Comparison of ENCODE assay signal across 7 mouse cellular contexts in the genomic region with DNA sequence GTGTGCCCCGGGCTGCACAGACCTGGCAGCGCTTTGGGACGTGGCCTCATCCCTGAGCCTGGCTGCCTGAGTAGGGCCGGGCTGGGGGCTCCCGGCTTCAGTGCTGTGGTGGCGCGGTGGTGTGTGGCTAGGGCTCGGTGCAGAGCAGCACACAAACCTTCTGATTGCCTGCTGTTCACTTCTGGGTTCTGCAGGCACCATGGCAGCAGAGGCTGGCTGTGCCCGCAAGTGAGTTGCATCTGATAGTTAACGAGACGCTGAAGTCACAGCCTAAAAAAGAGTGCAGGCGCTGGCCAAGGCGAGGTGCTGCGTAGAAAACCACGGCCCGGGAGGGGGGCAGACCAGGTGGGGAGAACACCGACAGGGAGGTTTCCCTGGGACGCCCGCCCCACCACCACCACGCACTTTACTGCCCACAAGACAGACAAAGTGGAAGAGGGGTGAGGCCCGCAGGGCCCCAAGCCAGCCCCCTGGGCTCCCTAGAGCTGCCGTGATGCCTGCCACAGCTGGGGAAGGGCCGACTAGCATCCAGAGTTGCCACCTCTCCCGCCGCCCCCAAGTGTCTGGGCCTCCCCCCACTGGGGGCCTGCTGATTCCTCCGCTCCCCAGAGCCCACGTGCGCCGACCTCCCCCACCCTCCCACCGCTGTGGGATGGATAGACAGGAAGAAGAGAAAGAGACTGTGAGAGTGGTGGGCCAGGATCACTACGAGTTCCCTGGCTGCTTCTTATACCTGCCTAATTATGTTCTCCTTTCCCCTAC. TPM values are rescaled to one million over a fixed set of nuclear protein-coding genes. Genes with fewer than 3 reads are reported as not detected.
DNase-seq lines count a peak whose midpoint lies in the region; ATAC-seq lines count a peak whose summit lies in the region.

No protein-coding gene starts in this region.

- WGBS in forebrain, embryonic 16.5 days: 39% methylated on average over 24 of the region's 31 CpGs
- 31% methylated on average over 31 of the region's 31 CpGs for WGBS in liver, embryonic 15.5 days (ENCODE audit: insufficient replicate concordance)

- no peaks in the 10 kb centered on the region for H3K9me3 ChIP-seq in forebrain, embryonic 16.5 days (ENCODE audit: control insufficient read depth, low read length)
- H3K9me3 ChIP-seq in liver, embryonic 15.5 days (replicated peaks): no peaks in the 10 kb centered on the region

- no peaks in the 10 kb centered on the region for H3K27me3 ChIP-seq in forebrain, embryonic 16.5 days (replicated peaks; ENCODE audit: control insufficient read depth, insufficient read depth, low read length)
- no peaks in the 10 kb centered on the region for H3K27me3 ChIP-seq in liver, embryonic 15.5 days

- ATAC-seq in forebrain, embryonic 16.5 days: peak; percentile 75
- peak; percentile 18; the same call in 1 of the 2 replicates for ATAC-seq in liver, embryonic 15.5 days (ENCODE audit: insufficient read depth)

- H3K4me3 ChIP-seq in forebrain, embryonic 16.5 days (replicated peaks; ENCODE audit: low read length): peak overlapping the region; percentile 34
- H3K4me3 ChIP-seq in liver, embryonic 15.5 days (replicated peaks): peak overlapping the region; percentile 44

- peak; percentile 11 for DNase-seq in thymus, postnatal 14 days
- no peak for DNase-seq in thymus, adult 18-20 months
- peak; percentile 3 to 8 for DNase-seq in thymus, postnatal 36 days
- no peak for DNase-seq in urinary bladder, adult 18-20 months (ENCODE audit: low spot score in 2 of 2)
- no peak for DNase-seq in layer of hippocampus, postnatal 36 days

- peaks cover 7% of the 10 kb centered on the region; the same call in 1 of the 2 replicates for H3K4me1 ChIP-seq in forebrain, embryonic 16.5 days (replicated peaks; ENCODE audit: control insufficient read depth, insufficient read depth, low read length)
- H3K4me1 ChIP-seq in liver, embryonic 15.5 days (replicated peaks): no peaks in the 10 kb centered on the region; the same call in 1 of the 2 replicates

- H3K4me2 ChIP-seq in forebrain, embryonic 16.5 days (ENCODE audit: low read length): peak overlapping the region; percentile 55
- H3K4me2 ChIP-seq in liver, embryonic 15.5 days: peak overlapping the region; percentile 71

- peak overlapping the region; percentile 45 for H3K9ac ChIP-seq in forebrain, embryonic 16.5 days (replicated peaks; ENCODE audit: low read depth, low read length)
- peak overlapping the region; percentile 32; the same call in 1 of the 2 replicates for H3K9ac ChIP-seq in liver, embryonic 15.5 days

- no peak overlapping the region for H3K27ac ChIP-seq in forebrain, embryonic 16.5 days (ENCODE audit: low read length)
- no peak overlapping the region for H3K27ac ChIP-seq in liver, embryonic 15.5 days (replicated peaks)

- H3K36me3 ChIP-seq in forebrain, embryonic 16.5 days (ENCODE audit: control insufficient read depth, insufficient read depth): no peaks in the 10 kb centered on the region
- H3K36me3 ChIP-seq in liver, embryonic 15.5 days (replicated peaks): no peaks in the 10 kb centered on the region

RNA-seq across cellular contexts. Expression of gene Gm281, which starts 19.2 kb away (rescaled TPM):
- 0.14 TPM in 1 of 2 replicates, not detected in the other for polyA plus RNA-seq in forebrain, embryonic 16.5 days (2015; fragmentation: Nextera tagmentation; extraction: Ambion mirVana)
- polyA plus RNA-seq in liver, embryonic 15.5 days (2015; fragmentation: Nextera tagmentation; extraction: Ambion mirVana): not detected in 2 replicates
- total RNA-seq in layer of hippocampus, postnatal 36 days (2021): not detected

RNA-seq across cellular contexts. Expression of gene Atxn7, which starts 27.8 kb away (rescaled TPM):
- 4.0 and 4.9 TPM in 2 replicates for polyA plus RNA-seq in forebrain, embryonic 16.5 days (2015; fragmentation: Nextera tagmentation; extraction: Ambion mirVana)
- polyA plus RNA-seq in liver, embryonic 15.5 days (2015; fragmentation: Nextera tagmentation; extraction: Ambion mirVana): 0.94 and 1.5 TPM in 2 replicates
- 10 to 100 TPM; 29.0 to 32.6 TPM for total RNA-seq in layer of hippocampus, postnatal 36 days (2021)

RNA-seq across cellular contexts. Expression of gene Thoc7, which starts 28.2 kb away (rescaled TPM):
- 150 and 159 TPM in 2 replicates for polyA plus RNA-seq in forebrain, embryonic 16.5 days (2015; fragmentation: Nextera tagmentation; extraction: Ambion mirVana)
- polyA plus RNA-seq in liver, embryonic 15.5 days (2015; fragmentation: Nextera tagmentation; extraction: Ambion mirVana): 63.4 and 72.1 TPM in 2 replicates
- 100 to 1,000 TPM in 1 of 2 experiments, 10 to 100 TPM in 1; 93.8 to 101 TPM for total RNA-seq in layer of hippocampus, postnatal 36 days (2021)

Comparison
In these comparisons a context has a peak if more than half of its experiments do, and no peak if none do; other contexts are left out.
1. DNase-seq: peak in thymus, postnatal 14 days (single experiment) and thymus, postnatal 36 days (2 of 2); none in thymus, adult 18-20 months (0 of 2), urinary bladder, adult 18-20 months (0 of 2) and layer of hippocampus, postnatal 36 days (0 of 2).